Mouse (Mus musculus) heart, postnatal 10 days (tissue): ENCODE results near the gene Cd47. TPM values are rescaled to one million over a fixed set of nuclear protein-coding genes. Genes with fewer than 3 reads are reported as not detected.

Source experiments
- total RNA-seq, 2 experiments: library from RNA; stranded (reverse); gene quantifications; 2 replicates each; pipeline ENCODE4 v1.2.3; 2021

Cd47 gene
- total RNA-seq, 2 experiments from 2014 or later: 71.5 to 71.6 TPM

Other genes starting within 250 kb of the Cd47 start
- 10 to 100 TPM; 15.2 to 15.4 TPM for gene Ift57, start 101.3 kb upstream of the Cd47 start, total RNA-seq